Mouse (Mus musculus) heart, postnatal 0 days (tissue): Measurements from ENCODE around the gene Ube2n. TPM values are rescaled to one million over a fixed set of nuclear protein-coding genes. Genes with fewer than 3 reads are reported as not detected.

Experiments
- ATAC-seq: fragments of 200-750 bp; cut with Nextera tagmentation; 2 replicates; pipeline ENCODE4 v1.8.0; 2017; ENCODE audit warnings: low read depth, moderate number of reproducible peaks, moderate library complexity; ENCODE audit not compliant: insufficient read depth
- DNase-seq: peaks from one replicate; pipeline ENCODE4 v3.0.0-alpha.2; 2016; ENCODE audit warnings: low spot score
- H3K27ac ChIP-seq: fragments of 300-500 bp; sonication (generic); 2 replicates; pipeline ENCODE4 v1.5.1; 2014; ENCODE audit warnings: low read depth, mild to moderate bottlenecking
- H3K27me3 ChIP-seq: fragments of 300-500 bp; sonication (generic); 2 replicates; pipeline ENCODE4 v1.6.1; 2014; ENCODE audit warnings: low read length, mixed read lengths; ENCODE audit not compliant: control insufficient read depth, insufficient read depth
- H3K36me3 ChIP-seq: fragments of 300-500 bp; sonication (generic); replicated peaks from 2 replicates; pipeline ENCODE4 v1.6.1; 2014; ENCODE audit warnings: low read length, mixed read lengths; ENCODE audit not compliant: control insufficient read depth, insufficient read depth
- H3K4me1 ChIP-seq: fragments of 300-500 bp; sonication (generic); 2 replicates; pipeline ENCODE4 v1.6.1; 2014; ENCODE audit warnings: antibody characterized with exemption; ENCODE audit not compliant: control insufficient read depth, insufficient read depth
- H3K4me2 ChIP-seq: fragments of 300-500 bp; sonication (generic); 2 replicates; pipeline ENCODE4 v1.6.1; 2014; ENCODE audit warnings: low read depth, mild to moderate bottlenecking, low read length, moderate library complexity
- H3K4me3 ChIP-seq: fragments of 300-500 bp; sonication (generic); 2 replicates; pipeline ENCODE4 v1.5.1; 2014; ENCODE audit warnings: low read depth, low read length
- H3K9ac ChIP-seq: fragments of 300-500 bp; sonication (generic); replicated peaks from 2 replicates; pipeline ENCODE4 v1.6.1; 2014; ENCODE audit warnings: low read depth, low read length, mixed read lengths
- H3K9me3 ChIP-seq: fragments of 300-500 bp; sonication (generic); replicated peaks from 2 replicates; pipeline ENCODE4 v1.6.1; 2016; ENCODE audit warnings: low read length; ENCODE audit not compliant: control insufficient read depth
- CTCF ChIP-seq: IDR thresholded peaks from 2 replicates; pipeline ENCODE4 v1.5.1; 2016; ENCODE audit warnings: antibody characterized with exemption, control low read depth, low read depth
- EP300 ChIP-seq: IDR thresholded peaks from 2 replicates; pipeline ENCODE4 v1.6.1; 2016; ENCODE audit warnings: antibody characterized with exemption, low read depth
- WGBS: fragments of 180-500 bp; shearing (Covaris S2); extraction: QIAGEN DNeasy Blood & Tissue Kit; methylation state at CpG from one replicate; pipeline ENCODE4 v1.1.7; 2014; 5-methylcytosine and 5-hydroxymethylcytosine counted together
- polyA plus RNA-seq: library from polyadenylated mRNA; unstranded; fragments of >200 nt; fragmentation: Nextera tagmentation; extraction: Ambion mirVana; gene quantifications from 2 replicates; pipeline ENCODE4 v1.2.1, GENCODE M21; 2015
- total RNA-seq: library from RNA; depleted of rRNA; stranded (reverse); fragments of >200 nt; gene quantifications from 2 replicates; pipeline ENCODE4 v1.2.3, GENCODE M21; 2014; ENCODE audit warnings: low replicate concordance; rRNA removed

Ube2n gene
- total RNA-seq, result 158 and 242 TPM in 2 replicates
- polyA plus RNA-seq, result 188 and 190 TPM in 2 replicates

- Histone ChIP-seq H3K4me2 (peak within 1 kb of the TSS; percentile 74), H3K4me3 (peak within 1 kb of the TSS; percentile 90), H3K9me3 (peaks cover 4% of the 10 kb centered on the region; the same call in 1 of the 2 replicates), H3K27ac (peak within 1 kb of the TSS; percentile 95), H3K4me1 (peaks cover 19% of the 10 kb centered on the region; the same call in 1 of the 2 replicates), H3K9ac (peak within 1 kb of the TSS; percentile 95), H3K36me3 (no peaks in the 10 kb centered on the region), H3K27me3 (no peaks in the 10 kb centered on the region)
- DNase-seq, result peak; percentile 98
- 0% methylated on average over 60 of the region's 81 CpGs for WGBS
- peak; percentile 95 for ATAC-seq
- no peak for TF ChIP-seq CTCF
- no peak for TF ChIP-seq EP300
Observed at GRCm38 (mm10) chr10:95514656-95515292, at the start of gene Ube2n. Gene Ube2n, plus strand, starts transcription at chr10:95515145.

GRCm38 (mm10) chr10:95465485-95465896 lies 49.5 kb upstream of the Ube2n start:
- TF ChIP-seq CTCF (no peak), EP300 (no peak)
- no peak overlapping the region for H3K4me3 ChIP-seq
- no peak overlapping the region for H3K27ac ChIP-seq
- DNase-seq (no peak), ATAC-seq (no peak)
- WGBS, result 34% methylated on average over 4 of the region's 4 CpGs
- no peaks in the 10 kb centered on the region for H3K27me3 ChIP-seq
- no peaks in the 10 kb centered on the region for H3K36me3 ChIP-seq
- H3K9me3 ChIP-seq, result no peaks in the 10 kb centered on the region
- no peak overlapping the region for H3K9ac ChIP-seq
- no peaks in the 10 kb centered on the region for H3K4me1 ChIP-seq
- H3K4me2 ChIP-seq, result no peak overlapping the region

- no peak for TF ChIP-seq EP300
- TF ChIP-seq CTCF, result no peak
- ATAC-seq, result no peak
- WGBS, result 46% methylated on average over 4 of the region's 4 CpGs
Observed at GRCm38 (mm10) chr10:95468894-95469293, 46.1 kb upstream of the Ube2n start.

GRCm38 (mm10) chr10:95471186-95471585 lies 43.8 kb upstream of the Ube2n start:
- H3K4me1 ChIP-seq, result no peaks in the 10 kb centered on the region
- no peak overlapping the region for H3K4me3 ChIP-seq
- no peak for ATAC-seq
- no peak overlapping the region for H3K27ac ChIP-seq
- H3K4me2 ChIP-seq, result no peak overlapping the region
- WGBS, result 70% methylated on average over 3 of the region's 3 CpGs
- H3K27me3 ChIP-seq, result no peaks in the 10 kb centered on the region
- H3K36me3 ChIP-seq, result no peaks in the 10 kb centered on the region
- TF ChIP-seq EP300 (no peak), CTCF (no peak)
- DNase-seq, result no peak
- H3K9ac ChIP-seq, result no peak overlapping the region
- no peaks in the 10 kb centered on the region for H3K9me3 ChIP-seq

More at GRCm38 (mm10) chr10:95468894-95469293, 46.1 kb upstream of the Ube2n start:
- DNase-seq, result no peak
- no peak overlapping the region for H3K9ac ChIP-seq
- H3K4me3 ChIP-seq, result no peak overlapping the region
- no peaks in the 10 kb centered on the region for H3K27me3 ChIP-seq
- H3K9me3 ChIP-seq, result no peaks in the 10 kb centered on the region
- no peaks in the 10 kb centered on the region for H3K36me3 ChIP-seq
- no peak overlapping the region for H3K4me2 ChIP-seq
- no peak overlapping the region for H3K27ac ChIP-seq
- no peaks in the 10 kb centered on the region for H3K4me1 ChIP-seq

- DNase-seq (no peak), ATAC-seq (no peak)
- no peaks in the 10 kb centered on the region for H3K4me1 ChIP-seq
- H3K27ac ChIP-seq, result no peak overlapping the region
- no peaks in the 10 kb centered on the region for H3K27me3 ChIP-seq
- H3K36me3 ChIP-seq, result no peaks in the 10 kb centered on the region
- H3K4me3 ChIP-seq, result no peak overlapping the region
- no peak overlapping the region for H3K4me2 ChIP-seq
- H3K9ac ChIP-seq, result no peak overlapping the region
- TF ChIP-seq CTCF (no peak), EP300 (no peak)
- no peaks in the 10 kb centered on the region for H3K9me3 ChIP-seq
- 75% methylated on average over 11 of the region's 11 CpGs for WGBS
Observed at GRCm38 (mm10) chr10:95471889-95472547, 42.9 kb upstream of the Ube2n start.
